Mouse (Mus musculus): Measurements from ENCODE around the gene Foxs1. TPM values are rescaled to one million over a fixed set of nuclear protein-coding genes. Genes with fewer than 3 reads are reported as not detected.

Foxs1 gene
- polyA plus RNA-seq, 1 experiment from 2014 or later = 4.0 TPM

- peaks cover 47% of the 10 kb centered on the region for H3K27me3 ChIP-seq (replicated peaks)
- no peak within 1 kb of the TSS for H3K4me2 ChIP-seq
- H3K36me3 ChIP-seq = no peaks in the 10 kb centered on the region
- ATAC-seq (ENCODE audit: low FRiP score) = no peak
- H3K9ac ChIP-seq (replicated peaks) = no peak within 1 kb of the TSS
- peaks cover 15% of the 10 kb centered on the region for H3K4me1 ChIP-seq
- no peak within 1 kb of the TSS for H3K4me3 ChIP-seq (replicated peaks)
- no peaks in the 10 kb centered on the region for H3K9me3 ChIP-seq (replicated peaks)
- no peak within 1 kb of the TSS for H3K27ac ChIP-seq (replicated peaks)
- WGBS = 21% methylated on average over 12 of the region's 12 CpGs
These were observed 22.0 kb downstream of the Foxs1 start, which contains the start of gene Mylk2 for GRCm38 (mm10) chr2:152911031-152911430. Gene Mylk2, plus strand, starts transcription at chr2:152911352.

DNA sequence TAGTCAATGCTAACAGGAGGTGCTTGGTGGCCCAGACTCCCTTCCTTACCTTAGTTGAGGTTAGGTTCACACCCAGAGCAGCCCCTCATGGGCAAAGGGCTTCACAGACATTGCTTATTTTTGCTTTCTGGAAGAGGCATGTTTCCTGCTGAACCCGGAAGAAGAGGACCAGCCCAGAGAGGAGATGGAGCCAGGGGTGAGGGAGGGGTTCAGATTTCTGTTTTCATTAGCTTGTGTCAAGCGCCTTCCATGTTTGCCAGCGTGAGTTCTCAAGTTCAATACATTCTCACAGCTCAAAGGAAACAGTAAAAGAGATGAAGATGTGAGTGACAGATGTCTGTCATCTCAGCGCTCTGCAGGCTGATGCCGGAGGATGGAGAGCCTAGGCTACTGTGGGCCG lies 23.2 kb downstream of the Foxs1 start:
- Histone ChIP-seq H3K27me3 (replicated peaks) (peaks cover 41% of the 10 kb centered on the region), H3K4me2 (no peak overlapping the region), H3K27ac (replicated peaks) (no peak overlapping the region), H3K9ac (replicated peaks) (no peak overlapping the region), H3K4me1 (peaks cover 14% of the 10 kb centered on the region), H3K4me3 (replicated peaks) (no peak overlapping the region), H3K9me3 (replicated peaks) (no peaks in the 10 kb centered on the region), H3K36me3 (no peaks in the 10 kb centered on the region)
- 83% methylated on average over 6 of the region's 6 CpGs for WGBS
- no peak for ATAC-seq (ENCODE audit: low FRiP score)

DNA sequence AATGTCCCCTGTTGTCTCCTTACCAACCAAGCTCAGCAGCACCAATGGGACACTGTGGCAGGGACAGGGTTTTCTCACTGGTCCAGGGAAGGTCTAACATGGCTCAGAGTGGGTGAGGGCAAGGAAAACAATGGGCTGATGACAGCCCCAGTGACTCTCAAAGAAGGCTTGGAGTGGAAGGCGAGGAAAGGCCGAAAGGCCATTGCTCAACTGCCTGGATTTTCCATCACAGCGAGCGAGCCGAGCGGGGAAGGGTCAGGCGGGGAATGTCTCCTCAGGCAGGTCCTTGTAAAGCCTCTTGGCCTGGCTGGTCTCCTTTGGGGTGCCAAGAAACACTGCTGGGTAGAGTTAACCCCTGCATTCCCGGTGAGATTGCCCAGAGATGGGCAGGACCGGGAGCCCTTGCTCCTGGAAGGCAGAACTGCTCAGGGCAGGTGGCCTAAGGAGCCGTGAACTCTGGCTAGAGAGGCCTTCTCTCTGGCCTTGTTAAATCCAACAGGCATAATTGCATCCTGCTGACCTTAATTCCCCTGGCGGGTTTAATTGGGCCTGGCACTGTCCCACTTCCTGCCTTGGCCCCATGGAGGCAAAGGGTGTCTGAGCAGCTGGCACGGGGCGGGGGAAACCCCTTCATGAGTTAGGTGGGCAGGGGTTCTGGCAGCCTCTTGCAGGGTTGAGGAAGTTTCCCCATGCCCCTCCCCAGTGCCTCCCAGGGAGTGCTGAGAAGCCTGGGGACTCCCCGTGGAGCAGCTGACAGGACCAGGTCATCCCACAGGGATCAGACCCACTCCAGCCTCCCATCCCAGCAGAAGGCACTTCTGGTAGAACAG lies 25.7 kb downstream of the Foxs1 start:
- H3K27ac ChIP-seq (replicated peaks) = no peak overlapping the region
- no peaks in the 10 kb centered on the region for H3K9me3 ChIP-seq (replicated peaks)
- H3K36me3 ChIP-seq = no peaks in the 10 kb centered on the region
- H3K4me2 ChIP-seq = no peak overlapping the region
- WGBS = 51% methylated on average over 14 of the region's 14 CpGs
- peaks cover 4% of the 10 kb centered on the region for H3K4me1 ChIP-seq
- H3K27me3 ChIP-seq (replicated peaks) = peaks cover 25% of the 10 kb centered on the region
- no peak overlapping the region for H3K9ac ChIP-seq (replicated peaks)
- ATAC-seq (ENCODE audit: low FRiP score) = no peak
- H3K4me3 ChIP-seq (replicated peaks) = no peak overlapping the region

DNA sequence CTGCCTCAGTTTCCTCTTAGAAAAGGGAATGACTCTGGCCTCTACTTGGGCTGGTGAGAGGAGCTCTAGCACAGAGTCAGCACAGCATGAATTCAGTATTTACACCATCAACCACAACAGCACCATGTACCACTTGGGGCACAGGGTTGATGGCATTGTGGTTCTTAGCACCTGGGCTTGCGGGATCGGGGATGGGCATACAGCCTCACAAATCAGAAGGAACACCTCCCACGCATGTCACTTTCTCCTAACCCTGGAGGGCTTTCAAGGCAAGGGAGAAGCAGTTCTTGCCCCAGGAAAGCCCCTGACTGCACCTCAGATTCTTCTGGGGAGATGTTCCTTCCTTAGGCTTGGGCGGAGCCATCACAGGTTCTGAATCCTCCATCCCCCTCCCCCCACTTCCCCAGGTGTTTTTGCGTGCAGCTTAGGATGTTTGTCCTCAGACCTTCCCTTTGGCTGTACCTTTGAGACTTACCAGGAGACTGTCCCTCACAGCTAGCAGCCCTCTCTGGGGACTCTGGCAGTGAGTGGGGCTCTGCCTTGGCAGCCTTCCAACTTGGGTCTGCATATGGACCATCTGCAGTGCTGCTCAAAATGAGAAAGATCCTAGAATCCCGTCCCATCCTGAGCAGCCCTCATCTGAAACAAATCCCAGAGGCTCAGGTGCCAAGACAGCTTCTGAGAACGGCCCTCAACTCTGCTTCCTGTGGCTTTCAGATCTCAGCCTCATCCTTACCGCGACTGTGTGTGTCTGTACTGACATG lies 26.6 kb downstream of the Foxs1 start:
- Histone ChIP-seq H3K9me3 (replicated peaks) (no peaks in the 10 kb centered on the region), H3K4me3 (replicated peaks) (no peak overlapping the region), H3K4me1 (peaks cover 4% of the 10 kb centered on the region), H3K27me3 (replicated peaks) (peaks cover 16% of the 10 kb centered on the region), H3K36me3 (no peaks in the 10 kb centered on the region), H3K9ac (replicated peaks) (no peak overlapping the region), H3K4me2 (no peak overlapping the region), H3K27ac (replicated peaks) (no peak overlapping the region)
- 65% methylated on average over 9 of the region's 9 CpGs for WGBS
- ATAC-seq (ENCODE audit: low FRiP score) = no peak

GRCm38 (mm10) chr2:152905036-152905829 lies 27.8 kb downstream of the Foxs1 start:
- 74% methylated on average over 11 of the region's 11 CpGs for WGBS
- ATAC-seq (ENCODE audit: low FRiP score) = no peak
- Histone ChIP-seq H3K27me3 (replicated peaks) (peaks cover 5% of the 10 kb centered on the region), H3K4me2 (no peak overlapping the region), H3K9me3 (replicated peaks) (no peaks in the 10 kb centered on the region), H3K9ac (replicated peaks) (no peak overlapping the region), H3K4me3 (replicated peaks) (no peak overlapping the region), H3K4me1 (peaks cover 4% of the 10 kb centered on the region), H3K36me3 (no peaks in the 10 kb centered on the region), H3K27ac (replicated peaks) (no peak overlapping the region)

DNA sequence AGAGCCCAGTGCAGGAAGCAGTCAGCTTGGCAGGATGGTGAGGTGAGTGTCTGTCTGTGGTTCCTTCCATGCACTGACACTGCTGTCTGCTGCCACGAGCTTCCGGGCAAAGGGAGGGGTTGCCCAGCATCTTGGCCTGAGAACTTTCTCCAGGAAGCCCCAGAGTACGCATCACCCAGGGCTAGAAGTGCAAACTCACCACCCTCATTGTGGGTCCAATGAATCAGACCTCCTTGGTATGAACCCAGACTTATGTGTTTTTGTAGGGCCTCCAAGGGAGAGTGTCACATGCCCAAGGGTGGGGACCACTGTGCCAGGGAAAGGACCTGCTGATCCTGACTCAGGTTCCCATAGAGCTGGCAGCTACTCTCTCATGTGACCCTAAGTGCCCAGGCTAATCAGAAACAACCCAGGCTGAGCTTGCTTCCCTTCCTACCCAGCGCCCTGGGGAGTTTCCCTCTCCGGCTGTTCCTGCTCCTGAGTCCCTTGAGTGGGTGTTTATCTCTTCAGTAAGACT lies 28.8 kb downstream of the Foxs1 start:
- 73% methylated on average over 5 of the region's 5 CpGs for WGBS
- H3K27me3 ChIP-seq (replicated peaks) = no peaks in the 10 kb centered on the region
- H3K4me2 ChIP-seq = no peak overlapping the region
- H3K4me1 ChIP-seq = peaks cover 4% of the 10 kb centered on the region
- no peak for ATAC-seq (ENCODE audit: low FRiP score)
- no peak overlapping the region for H3K27ac ChIP-seq (replicated peaks)
- no peak overlapping the region for H3K4me3 ChIP-seq (replicated peaks)
- H3K9me3 ChIP-seq (replicated peaks) = no peaks in the 10 kb centered on the region
- no peaks in the 10 kb centered on the region for H3K36me3 ChIP-seq
- H3K9ac ChIP-seq (replicated peaks) = no peak overlapping the region

GRCm38 (mm10) chr2:152903586-152903985 lies 29.4 kb downstream of the Foxs1 start:
- H3K27ac ChIP-seq (replicated peaks) = no peak overlapping the region
- 68% methylated on average over 4 of the region's 4 CpGs for WGBS
- H3K9ac ChIP-seq (replicated peaks) = no peak overlapping the region
- H3K4me2 ChIP-seq = no peak overlapping the region
- H3K4me3 ChIP-seq (replicated peaks) = no peak overlapping the region
- ATAC-seq (ENCODE audit: low FRiP score) = no peak
- H3K27me3 ChIP-seq (replicated peaks) = no peaks in the 10 kb centered on the region
- H3K9me3 ChIP-seq (replicated peaks) = no peaks in the 10 kb centered on the region
- peaks cover 4% of the 10 kb centered on the region for H3K4me1 ChIP-seq
- no peaks in the 10 kb centered on the region for H3K36me3 ChIP-seq

- Histone ChIP-seq H3K4me1 (peaks cover 4% of the 10 kb centered on the region), H3K27ac (replicated peaks) (no peak overlapping the region), H3K4me3 (replicated peaks) (no peak overlapping the region), H3K27me3 (replicated peaks) (no peaks in the 10 kb centered on the region), H3K9me3 (replicated peaks) (no peaks in the 10 kb centered on the region), H3K36me3 (no peaks in the 10 kb centered on the region), H3K4me2 (no peak overlapping the region), H3K9ac (replicated peaks) (no peak overlapping the region)
- 31% methylated on average over 3 of the region's 3 CpGs for WGBS
- ATAC-seq (ENCODE audit: low FRiP score) = no peak
These were observed 30.4 kb downstream of the Foxs1 start for GRCm38 (mm10) chr2:152902658-152903057.

GRCm38 (mm10) chr2:152901296-152901695 lies 31.7 kb downstream of the Foxs1 start:
- Histone ChIP-seq H3K9ac (replicated peaks) (no peak overlapping the region), H3K4me3 (replicated peaks) (no peak overlapping the region), H3K4me2 (no peak overlapping the region), H3K9me3 (replicated peaks) (no peaks in the 10 kb centered on the region), H3K36me3 (no peaks in the 10 kb centered on the region), H3K27ac (replicated peaks) (no peak overlapping the region), H3K4me1 (no peaks in the 10 kb centered on the region; the same call in 1 of the 2 replicates), H3K27me3 (replicated peaks) (no peaks in the 10 kb centered on the region)
- WGBS = 94% methylated on average over 15 of the region's 15 CpGs
- ATAC-seq (ENCODE audit: low FRiP score) = no peak

- Histone ChIP-seq H3K4me1 (no peaks in the 10 kb centered on the region), H3K27ac (replicated peaks) (no peak overlapping the region), H3K9ac (replicated peaks) (no peak overlapping the region), H3K36me3 (no peaks in the 10 kb centered on the region), H3K4me2 (no peak overlapping the region), H3K9me3 (replicated peaks) (no peaks in the 10 kb centered on the region), H3K27me3 (replicated peaks) (no peaks in the 10 kb centered on the region), H3K4me3 (replicated peaks) (no peak overlapping the region)
- WGBS = 73% methylated on average over 6 of the region's 6 CpGs
- ATAC-seq (ENCODE audit: low FRiP score) = no peak
These were observed 34.0 kb downstream of the Foxs1 start for GRCm38 (mm10) chr2:152899011-152899410.

GRCm38 (mm10) chr2:152896926-152897325 lies 36.1 kb downstream of the Foxs1 start:
- no peak overlapping the region for H3K27ac ChIP-seq (replicated peaks)

More at GRCm38 (mm10) chr2:152896926-152897325, 36.1 kb downstream of the Foxs1 start:
- no peaks in the 10 kb centered on the region for H3K9me3 ChIP-seq (replicated peaks)
- no peak overlapping the region for H3K4me3 ChIP-seq (replicated peaks)
- H3K4me2 ChIP-seq = no peak overlapping the region
- H3K36me3 ChIP-seq = no peaks in the 10 kb centered on the region
- 85% methylated on average over 3 of the region's 3 CpGs for WGBS
- no peaks in the 10 kb centered on the region for H3K27me3 ChIP-seq (replicated peaks)
- H3K9ac ChIP-seq (replicated peaks) = no peak overlapping the region
- H3K4me1 ChIP-seq = no peaks in the 10 kb centered on the region
- ATAC-seq (ENCODE audit: low FRiP score) = no peak
